Mouse (Mus musculus): ENCODE measurements around the gene Coq8a. TPM values are rescaled to one million over a fixed set of nuclear protein-coding genes. Genes with fewer than 3 reads are reported as not detected.

Gene Coq8a
- total and polyA plus RNA-seq, 2 experiments from 2014 or later, result 148 to 231 TPM

DNA sequence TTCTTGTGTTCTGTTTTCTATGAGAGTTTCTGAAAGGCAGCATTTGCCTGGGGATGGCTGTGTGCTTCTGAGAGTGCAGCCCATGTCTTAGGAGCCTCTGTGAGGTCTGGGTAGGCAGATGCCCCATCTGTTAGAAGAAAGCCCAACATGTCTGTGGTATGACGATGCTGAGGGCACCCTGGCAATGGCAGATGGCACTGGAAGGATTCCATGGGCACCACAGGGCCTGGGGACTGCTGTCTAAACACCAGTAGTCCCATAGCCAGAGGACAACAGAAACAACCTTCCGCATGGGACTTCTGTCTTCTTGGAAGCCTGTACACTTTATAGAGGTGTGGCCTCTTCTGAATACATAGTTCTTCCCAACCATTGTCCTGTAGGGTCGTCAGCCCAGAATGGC lies 38.2 kb downstream of the Coq8a start:
- Histone ChIP-seq H3K4me3 (ENCODE audit: low read depth, low read length) (no peak overlapping the region), H3K27ac (ENCODE audit: low read depth) (no peak overlapping the region), H3K27me3 (ENCODE audit: control insufficient read depth, insufficient read depth, low read length) (no peaks in the 10 kb centered on the region), H3K4me2 (ENCODE audit: low read depth, low read length) (no peak overlapping the region), H3K36me3 (replicated peaks; ENCODE audit: control insufficient read depth, insufficient read depth, low read length) (peaks cover 50% of the 10 kb centered on the region), H3K9me3 (replicated peaks; ENCODE audit: control insufficient read depth, low read length) (no peaks in the 10 kb centered on the region), H3K9ac (replicated peaks; ENCODE audit: low read depth, low read length) (no peak overlapping the region), H3K4me1 (ENCODE audit: control insufficient read depth, insufficient read depth) (no peaks in the 10 kb centered on the region)
- DNase-seq (ENCODE audit: low spot score) (no peak), ATAC-seq (ENCODE audit: insufficient read depth, low read depth) (no peak)
- TF ChIP-seq EP300 (IDR thresholded peaks at IDR 0.05; ENCODE audit: low read depth), result no peak
- TF ChIP-seq CTCF (IDR thresholded peaks at IDR 0.05; ENCODE audit: low read depth), result no peak
- 93% methylated on average over 3 of the region's 3 CpGs for WGBS

- Histone ChIP-seq H3K36me3 (replicated peaks; ENCODE audit: control insufficient read depth, insufficient read depth, low read length) (peaks cover 44% of the 10 kb centered on the region), H3K4me2 (ENCODE audit: low read depth, low read length) (no peak overlapping the region), H3K4me1 (ENCODE audit: control insufficient read depth, insufficient read depth) (no peaks in the 10 kb centered on the region), H3K9me3 (replicated peaks; ENCODE audit: control insufficient read depth, low read length) (no peaks in the 10 kb centered on the region), H3K27ac (ENCODE audit: low read depth) (no peak overlapping the region), H3K4me3 (ENCODE audit: low read depth, low read length) (no peak overlapping the region), H3K27me3 (ENCODE audit: control insufficient read depth, insufficient read depth, low read length) (no peaks in the 10 kb centered on the region), H3K9ac (replicated peaks; ENCODE audit: low read depth, low read length) (no peak overlapping the region)
- DNase-seq (ENCODE audit: low spot score) (no peak), ATAC-seq (ENCODE audit: insufficient read depth, low read depth) (no peak)
- TF ChIP-seq EP300 (IDR thresholded peaks at IDR 0.05; ENCODE audit: low read depth), result no peak
- TF ChIP-seq CTCF (IDR thresholded peaks at IDR 0.05; ENCODE audit: low read depth), result no peak
- WGBS, result 79% methylated on average over 2 of the region's 2 CpGs
Measured at GRCm38 (mm10) chr1:180160545-180160944, 38.9 kb downstream of the Coq8a start.

DNA sequence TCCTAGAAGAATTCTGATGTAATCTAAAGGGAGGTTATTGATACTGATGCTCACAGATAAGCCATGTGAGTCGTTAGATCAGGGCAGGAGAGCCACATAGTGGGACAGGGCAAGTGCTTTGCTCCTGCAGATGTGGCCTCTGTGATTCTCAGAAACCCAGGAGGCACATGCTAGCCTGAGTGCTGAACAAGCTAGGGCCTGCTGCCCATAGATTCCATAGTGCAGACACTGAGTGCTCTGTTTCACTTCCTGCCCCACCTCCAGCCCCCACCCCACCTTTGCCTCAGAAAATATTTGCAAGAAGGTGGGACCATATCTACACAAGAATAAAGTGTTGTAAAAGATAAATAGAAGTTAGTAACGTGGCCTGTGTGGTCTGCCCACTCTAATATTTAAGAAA lies 40.8 kb downstream of the Coq8a start:
- Histone ChIP-seq H3K4me3 (ENCODE audit: low read depth, low read length) (no peak overlapping the region), H3K4me2 (ENCODE audit: low read depth, low read length) (no peak overlapping the region), H3K4me1 (ENCODE audit: control insufficient read depth, insufficient read depth) (no peaks in the 10 kb centered on the region), H3K36me3 (replicated peaks; ENCODE audit: control insufficient read depth, insufficient read depth, low read length) (peaks cover 33% of the 10 kb centered on the region), H3K9ac (replicated peaks; ENCODE audit: low read depth, low read length) (no peak overlapping the region), H3K27ac (ENCODE audit: low read depth) (no peak overlapping the region), H3K9me3 (replicated peaks; ENCODE audit: control insufficient read depth, low read length) (no peaks in the 10 kb centered on the region), H3K27me3 (ENCODE audit: control insufficient read depth, insufficient read depth, low read length) (no peaks in the 10 kb centered on the region)
- DNase-seq (ENCODE audit: low spot score) (no peak), ATAC-seq (ENCODE audit: insufficient read depth, low read depth) (no peak)
- TF ChIP-seq EP300 (IDR thresholded peaks at IDR 0.05; ENCODE audit: low read depth), result no peak
- TF ChIP-seq CTCF (IDR thresholded peaks at IDR 0.05; ENCODE audit: low read depth), result no peak
- 69% methylated on average over 2 of the region's 2 CpGs for WGBS

GRCm38 (mm10) chr1:180151191-180151590 lies 48.2 kb downstream of the Coq8a start:
- Histone ChIP-seq H3K36me3 (replicated peaks; ENCODE audit: control insufficient read depth, insufficient read depth, low read length) (peaks cover 49% of the 10 kb centered on the region), H3K4me3 (ENCODE audit: low read depth, low read length) (no peak overlapping the region), H3K27me3 (ENCODE audit: control insufficient read depth, insufficient read depth, low read length) (no peaks in the 10 kb centered on the region), H3K9me3 (replicated peaks; ENCODE audit: control insufficient read depth, low read length) (no peaks in the 10 kb centered on the region), H3K4me1 (ENCODE audit: control insufficient read depth, insufficient read depth) (no peaks in the 10 kb centered on the region), H3K4me2 (ENCODE audit: low read depth, low read length) (no peak overlapping the region), H3K9ac (replicated peaks; ENCODE audit: low read depth, low read length) (no peak overlapping the region), H3K27ac (ENCODE audit: low read depth) (no peak overlapping the region)
- 76% methylated on average over 8 of the region's 8 CpGs for WGBS
- ATAC-seq (ENCODE audit: insufficient read depth, low read depth), result no peak
- no peak for TF ChIP-seq EP300 (IDR thresholded peaks at IDR 0.05; ENCODE audit: low read depth)
- TF ChIP-seq CTCF (IDR thresholded peaks at IDR 0.05; ENCODE audit: low read depth), result peak; percentile 24
- no peak for DNase-seq (ENCODE audit: low spot score)

- 86% methylated on average over 4 of the region's 4 CpGs for WGBS
- Histone ChIP-seq H3K4me2 (ENCODE audit: low read depth, low read length) (no peak overlapping the region), H3K27ac (ENCODE audit: low read depth) (peak overlapping the region; percentile 51; the same call in 1 of the 2 replicates), H3K27me3 (ENCODE audit: control insufficient read depth, insufficient read depth, low read length) (no peaks in the 10 kb centered on the region), H3K4me3 (ENCODE audit: low read depth, low read length) (no peak overlapping the region), H3K9ac (replicated peaks; ENCODE audit: low read depth, low read length) (no peak overlapping the region), H3K36me3 (replicated peaks; ENCODE audit: control insufficient read depth, insufficient read depth, low read length) (peaks cover 54% of the 10 kb centered on the region), H3K9me3 (replicated peaks; ENCODE audit: control insufficient read depth, low read length) (no peaks in the 10 kb centered on the region), H3K4me1 (ENCODE audit: control insufficient read depth, insufficient read depth) (no peaks in the 10 kb centered on the region)
- no peak for TF ChIP-seq CTCF (IDR thresholded peaks at IDR 0.05; ENCODE audit: low read depth)
- no peak for TF ChIP-seq EP300 (IDR thresholded peaks at IDR 0.05; ENCODE audit: low read depth)
- ATAC-seq (ENCODE audit: insufficient read depth, low read depth), result no peak
- DNase-seq (ENCODE audit: low spot score), result no peak
Measured at GRCm38 (mm10) chr1:180148563-180148962, 50.8 kb downstream of the Coq8a start.

DNA sequence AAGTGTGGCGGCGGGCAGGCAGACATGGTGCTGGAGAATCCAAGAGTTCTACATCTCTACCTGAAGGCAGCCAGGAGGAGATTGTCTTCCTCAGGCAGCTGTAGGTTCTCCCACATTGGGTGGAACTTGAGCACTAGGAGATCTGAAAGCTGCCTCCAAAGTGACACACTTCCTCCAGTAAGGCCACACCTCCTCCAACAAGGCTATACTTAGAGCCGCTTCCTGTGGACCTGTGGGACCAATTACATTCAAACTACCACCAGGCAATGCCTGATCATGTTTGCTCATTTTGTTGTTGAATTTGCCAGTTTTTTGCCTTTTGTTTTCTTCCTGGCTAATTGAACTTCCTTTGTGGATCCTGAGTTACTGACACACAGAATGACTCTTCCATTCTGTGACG lies 51.4 kb downstream of the Coq8a start:
- H3K4me2 ChIP-seq (ENCODE audit: low read depth, low read length), result no peak overlapping the region
- peak; percentile 11 for DNase-seq (ENCODE audit: low spot score)

More for the DNA sequence above, 51.4 kb downstream of the Coq8a start:
- H3K27me3 ChIP-seq (ENCODE audit: control insufficient read depth, insufficient read depth, low read length), result no peaks in the 10 kb centered on the region
- H3K4me3 ChIP-seq (ENCODE audit: low read depth, low read length), result no peak overlapping the region
- no peaks in the 10 kb centered on the region for H3K4me1 ChIP-seq (ENCODE audit: control insufficient read depth, insufficient read depth)
- TF ChIP-seq CTCF (IDR thresholded peaks at IDR 0.05; ENCODE audit: low read depth) (no peak), EP300 (IDR thresholded peaks at IDR 0.05; ENCODE audit: low read depth) (no peak)
- ATAC-seq (ENCODE audit: insufficient read depth, low read depth), result peak; percentile 58
- H3K27ac ChIP-seq (ENCODE audit: low read depth), result peak overlapping the region; percentile 51; the same call in 1 of the 2 replicates
- no peak overlapping the region for H3K9ac ChIP-seq (replicated peaks; ENCODE audit: low read depth, low read length)
- H3K36me3 ChIP-seq (replicated peaks; ENCODE audit: control insufficient read depth, insufficient read depth, low read length), result peaks cover 52% of the 10 kb centered on the region
- WGBS, result 69% methylated on average over 4 of the region's 4 CpGs
- no peaks in the 10 kb centered on the region for H3K9me3 ChIP-seq (replicated peaks; ENCODE audit: control insufficient read depth, low read length)
